Mouse (Mus musculus) heart, adult 11 months (tissue): ENCODE data around the gene Tbc1d16.
A peak's percentile ranks its signal among the peaks of the same experiment; 100 is the strongest.
"Not testable (repeated sequence)": the region's sequence is repeated elsewhere in the genome, so short reads cannot be mapped to it uniquely, and the experiment has no call there.

ENCODE experiments used
- DNase-seq: peaks from one replicate; pipeline ENCODE4 v3.0.0; 2022

Gene Tbc1d16

DNA sequence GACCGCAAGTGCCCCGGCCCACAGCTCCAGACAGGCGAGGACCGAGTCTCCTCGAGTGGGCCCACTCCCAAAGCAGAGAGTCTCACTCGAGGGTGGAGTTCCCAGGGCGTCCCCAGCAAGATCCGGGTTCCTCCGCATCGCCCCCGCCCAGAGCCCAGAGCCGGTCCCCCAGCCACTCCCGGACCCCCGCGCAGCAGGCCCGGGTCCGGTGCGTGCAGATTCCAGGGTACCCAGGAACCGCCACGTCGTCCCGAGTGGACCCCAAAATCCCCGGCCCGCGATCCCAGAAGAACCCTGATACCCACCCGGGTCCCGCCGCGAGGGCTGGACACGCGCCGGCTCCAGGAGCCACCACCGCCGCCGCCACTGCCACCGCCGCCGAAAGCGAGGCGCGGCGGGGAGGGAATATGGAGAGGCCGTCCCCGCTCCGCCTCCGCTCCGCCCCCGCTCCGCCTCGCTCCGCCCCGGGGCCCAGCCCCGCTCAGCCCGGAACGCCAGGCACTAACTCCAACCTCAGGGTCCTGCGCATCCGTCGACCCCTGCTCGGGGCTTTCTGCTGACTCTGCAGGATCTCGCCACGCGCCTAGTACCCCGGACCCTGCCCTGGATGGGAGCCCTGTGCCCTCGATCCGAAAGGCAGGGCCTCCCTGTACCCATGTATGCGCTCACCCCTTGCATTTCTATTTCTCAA lies at the start of gene Tbc1d16, which contains the start of gene Ccdc40:
Tbc1d16 (minus strand) TSS at position 409 of the 691 bp plus-strand sequence.
Ccdc40 (plus strand) TSS at position 482 of the 691 bp plus-strand sequence.
- DNase-seq, result peak; percentile 97

- no peak for DNase-seq
These were observed 45.1 kb upstream of the Tbc1d16 start for GRCm38 (mm10) chr11:119273186-119273930.

GRCm38 (mm10) chr11:119272492-119272891 lies 44.2 kb upstream of the Tbc1d16 start:
- DNase-seq, result not testable (repeated sequence)

DNA sequence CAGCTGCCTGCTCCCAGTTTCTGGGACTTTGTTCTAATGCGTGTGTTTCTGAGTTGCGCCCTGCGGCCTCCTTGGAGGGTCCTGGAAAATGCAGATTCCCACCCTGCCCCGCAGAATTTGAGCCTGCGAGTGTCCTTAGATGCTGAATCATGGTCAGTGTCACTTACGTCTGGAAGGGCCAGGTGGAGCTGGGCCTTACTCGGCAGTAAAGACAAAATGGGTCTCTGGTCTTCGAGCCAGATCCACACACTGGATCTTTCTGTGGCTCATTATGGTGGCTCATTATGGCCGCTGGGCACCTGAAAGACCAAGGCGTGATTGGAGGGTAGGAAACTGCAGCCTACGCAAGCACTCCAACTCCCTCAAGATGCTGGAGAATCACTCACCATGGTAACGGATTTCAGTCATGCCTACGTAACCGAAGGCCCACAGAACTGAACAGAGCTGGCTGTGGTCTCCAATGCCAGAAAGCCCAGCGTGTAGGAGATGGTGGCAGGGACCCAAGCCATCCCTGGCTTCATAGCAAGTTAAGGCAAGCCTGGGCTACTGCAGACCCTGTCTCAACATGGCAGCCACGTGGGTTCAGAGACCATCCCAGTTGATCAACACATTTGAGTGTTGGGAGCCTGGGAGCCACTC lies 40.4 kb upstream of the Tbc1d16 start:
- DNase-seq, result peak; percentile 92

GRCm38 (mm10) chr11:119267768-119268556 lies 39.7 kb upstream of the Tbc1d16 start, which contains the start of gene Gaa:
Gene Gaa, plus strand, starts transcription at chr11:119267887.
- DNase-seq, result peak; percentile 99

- DNase-seq, result peak; percentile 97
These were observed 39.0 kb upstream of the Tbc1d16 start for GRCm38 (mm10) chr11:119267241-119267674.

- no peak for DNase-seq
These were observed 37.5 kb upstream of the Tbc1d16 start for GRCm38 (mm10) chr11:119265811-119266210.

GRCm38 (mm10) chr11:119264413-119264812 lies 36.1 kb upstream of the Tbc1d16 start:
- DNase-seq, result no peak

DNA sequence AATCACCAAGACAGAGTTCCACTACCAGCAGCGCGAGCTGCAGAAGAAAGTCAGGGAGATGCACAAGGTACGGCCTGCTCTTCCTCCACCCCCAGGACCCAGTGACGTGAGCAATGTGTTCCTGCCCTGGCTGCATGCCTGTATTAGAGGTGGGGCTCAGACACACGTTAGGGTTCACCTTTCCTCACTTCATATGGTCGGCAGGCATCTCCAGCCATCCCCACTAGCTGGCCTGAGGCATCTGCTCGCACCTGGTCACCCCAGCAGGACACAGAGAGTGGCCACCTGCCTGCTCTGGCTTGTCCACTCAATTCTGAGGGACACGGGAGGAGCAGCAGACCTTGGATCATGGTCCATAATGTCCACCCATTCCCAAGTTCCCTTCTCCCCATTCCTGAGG lies 31.7 kb upstream of the Tbc1d16 start:
- DNase-seq, result peak; percentile 91

DNA sequence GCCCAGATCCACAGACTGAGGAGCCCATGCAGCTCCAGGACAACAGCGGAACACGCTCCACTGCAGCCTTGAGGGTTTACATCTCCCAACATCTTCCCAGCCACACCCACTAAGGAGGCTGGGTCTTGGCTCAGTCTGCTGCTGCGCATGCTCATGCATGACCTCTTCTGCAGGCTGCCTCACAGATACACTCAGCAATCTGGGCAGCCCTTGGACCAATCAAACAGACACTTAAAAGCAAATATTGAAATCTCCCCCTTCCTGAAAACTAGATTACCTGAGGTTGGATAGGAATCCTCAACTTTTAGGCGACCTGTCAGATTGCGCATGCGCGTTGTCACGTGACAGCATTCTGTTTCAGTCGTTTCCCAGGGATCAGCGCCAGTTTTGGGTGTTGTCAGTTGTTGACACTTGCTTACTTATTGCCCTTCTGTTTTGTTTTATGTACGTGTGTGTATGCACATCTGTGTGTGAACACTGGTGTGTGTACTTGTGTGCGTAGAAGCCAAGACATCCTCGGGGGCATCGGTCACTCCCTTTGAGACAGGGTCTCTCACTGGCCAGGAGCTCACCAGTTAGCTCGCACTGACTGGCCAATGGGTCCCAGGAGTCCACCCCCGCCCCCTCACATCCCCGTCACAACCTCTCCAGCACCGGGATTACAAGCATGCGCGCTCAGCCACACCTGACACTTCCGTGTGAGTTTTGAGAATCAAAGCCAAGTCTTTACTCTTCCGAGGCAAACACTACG lies 30.4 kb upstream of the Tbc1d16 start:
- DNase-seq, result peak; percentile 98

- DNase-seq, result peak; percentile 92
These were observed 29.9 kb upstream of the Tbc1d16 start for GRCm38 (mm10) chr11:119258216-119258571.

DNA sequence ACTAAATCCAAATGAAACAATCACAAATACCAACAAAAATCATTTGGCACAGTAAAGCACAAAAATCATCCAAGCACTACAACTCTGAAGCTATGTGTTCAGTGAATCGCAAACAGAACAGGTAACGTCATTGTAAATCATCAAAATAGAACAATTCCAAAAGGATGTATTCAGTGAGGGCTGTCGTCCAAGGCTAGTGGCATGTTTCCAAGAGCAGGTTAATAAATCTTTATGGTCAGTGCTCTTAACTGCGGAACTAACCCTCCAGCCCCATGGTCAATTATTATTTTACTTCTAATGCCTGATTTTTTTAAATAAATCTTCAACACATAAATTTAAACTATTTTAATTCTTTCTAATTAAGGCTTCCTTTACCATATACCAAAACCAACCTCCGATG lies 28.3 kb upstream of the Tbc1d16 start:
- DNase-seq, result not testable (repeated sequence)

DNA sequence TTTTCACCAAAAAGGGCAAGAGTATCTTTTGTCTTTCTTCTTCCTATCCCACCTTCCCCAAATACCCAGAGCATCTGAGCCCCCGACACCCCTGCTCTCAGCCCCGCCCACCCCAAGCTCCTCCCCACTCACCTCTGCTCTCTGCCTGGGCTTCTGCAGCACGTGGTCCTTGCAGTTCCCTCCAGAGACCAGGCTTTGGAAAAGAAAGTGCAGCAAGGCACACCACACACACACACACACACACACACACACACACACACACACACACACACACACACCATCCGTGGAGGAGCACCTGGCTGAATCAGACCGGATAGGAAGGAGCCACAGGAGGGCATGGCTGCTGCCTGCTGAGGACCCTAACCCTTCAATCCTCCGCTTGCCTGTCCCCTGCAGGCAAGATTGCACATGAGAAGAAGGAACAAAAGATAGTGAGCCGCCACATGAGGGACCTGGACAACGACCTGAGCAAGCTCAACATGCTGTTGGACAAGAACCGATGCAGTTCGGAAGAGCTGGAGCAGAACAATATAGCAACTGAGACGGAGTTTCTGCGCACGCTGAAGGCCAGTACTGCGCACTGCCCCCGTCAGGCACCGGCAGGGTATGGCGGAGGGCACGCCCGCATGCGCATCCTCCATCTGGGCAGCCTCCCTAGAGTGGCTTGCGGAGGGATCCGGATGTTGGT lies 24.7 kb upstream of the Tbc1d16 start:
- DNase-seq, result no peak

DNA sequence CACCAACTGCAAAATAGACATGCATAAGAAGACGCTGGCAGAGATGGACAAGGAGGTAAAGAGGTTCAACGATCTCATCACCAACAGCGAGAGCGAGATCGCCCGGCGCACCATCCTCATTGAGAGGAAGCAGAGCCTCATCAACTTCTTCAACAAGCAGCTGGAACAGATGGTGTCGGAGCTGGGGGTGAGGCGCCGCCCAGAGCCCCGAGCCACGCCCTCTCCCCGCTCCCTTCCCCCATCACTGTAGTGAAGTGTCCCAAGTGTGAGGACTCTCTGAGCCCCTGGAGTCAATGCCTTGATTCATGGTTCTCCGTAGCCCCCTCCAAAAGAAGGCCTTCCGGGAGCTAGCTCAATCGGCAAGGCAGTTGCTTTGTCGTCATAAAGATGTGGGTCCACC lies 22.7 kb upstream of the Tbc1d16 start:
- no peak for DNase-seq

DNA sequence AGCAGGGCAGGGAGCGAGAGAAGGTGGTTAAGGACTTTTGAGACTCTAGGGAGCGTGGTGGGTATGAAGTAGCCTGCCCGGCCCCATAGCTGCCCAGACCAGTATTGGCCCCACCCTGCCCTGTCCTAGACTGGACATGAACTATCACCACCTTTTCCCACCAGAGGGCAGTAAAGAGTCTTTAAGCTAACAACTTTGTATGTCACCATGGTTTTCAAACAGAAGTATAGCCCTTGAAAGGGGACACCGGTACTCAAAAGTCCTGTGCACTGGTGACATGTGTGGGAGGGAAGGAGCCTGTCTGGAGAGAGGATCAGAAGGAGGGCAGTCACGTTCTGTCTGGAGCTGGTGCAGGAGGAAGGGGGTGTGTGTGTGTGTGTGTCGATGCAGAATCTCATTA lies 20.7 kb upstream of the Tbc1d16 start:
- DNase-seq, result peak; percentile 93

DNA sequence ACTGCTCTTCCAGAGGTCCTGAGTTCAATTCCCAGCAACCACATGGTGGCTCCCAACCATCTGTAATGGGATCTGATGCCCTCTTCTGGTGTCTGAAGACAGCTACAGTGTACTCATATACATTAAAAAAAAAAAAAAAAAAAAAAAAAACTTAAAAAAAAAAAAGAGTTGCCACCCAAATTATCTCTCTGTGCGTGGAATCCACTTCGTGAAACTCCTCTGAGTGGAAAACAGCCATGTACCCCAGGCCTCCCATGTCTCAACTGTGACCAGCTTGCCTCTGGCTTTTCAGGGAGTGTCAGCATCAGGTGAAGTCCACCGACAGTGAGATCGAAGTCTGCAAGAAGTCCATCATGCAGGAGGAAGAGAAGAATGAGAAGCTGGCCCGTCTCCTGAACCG lies 17.2 kb upstream of the Tbc1d16 start:
- DNase-seq, result not testable (repeated sequence)

DNA sequence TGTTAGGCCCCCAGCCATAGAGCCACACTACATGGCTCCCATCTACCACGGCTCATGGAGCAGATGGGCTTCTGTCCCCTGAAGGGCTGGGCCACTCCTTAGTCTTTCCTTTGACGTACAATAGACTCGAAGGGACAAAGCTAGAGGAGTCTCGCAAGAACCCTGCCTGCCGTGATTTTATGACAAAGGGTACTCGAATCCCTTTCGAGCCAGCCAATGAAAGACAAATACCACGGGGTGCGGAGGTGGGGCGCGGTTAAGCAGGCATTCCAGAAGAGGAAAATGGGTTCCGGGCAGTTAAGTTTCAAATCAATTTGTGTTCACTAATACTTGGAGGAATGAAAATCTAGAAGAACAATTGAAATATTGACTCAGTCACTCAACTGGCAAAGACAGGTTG lies 11.2 kb upstream of the Tbc1d16 start:
- DNase-seq, result no peak

GRCm38 (mm10) chr11:119238305-119238721 lies 10.0 kb upstream of the Tbc1d16 start:
- peak; percentile 97 for DNase-seq

DNA sequence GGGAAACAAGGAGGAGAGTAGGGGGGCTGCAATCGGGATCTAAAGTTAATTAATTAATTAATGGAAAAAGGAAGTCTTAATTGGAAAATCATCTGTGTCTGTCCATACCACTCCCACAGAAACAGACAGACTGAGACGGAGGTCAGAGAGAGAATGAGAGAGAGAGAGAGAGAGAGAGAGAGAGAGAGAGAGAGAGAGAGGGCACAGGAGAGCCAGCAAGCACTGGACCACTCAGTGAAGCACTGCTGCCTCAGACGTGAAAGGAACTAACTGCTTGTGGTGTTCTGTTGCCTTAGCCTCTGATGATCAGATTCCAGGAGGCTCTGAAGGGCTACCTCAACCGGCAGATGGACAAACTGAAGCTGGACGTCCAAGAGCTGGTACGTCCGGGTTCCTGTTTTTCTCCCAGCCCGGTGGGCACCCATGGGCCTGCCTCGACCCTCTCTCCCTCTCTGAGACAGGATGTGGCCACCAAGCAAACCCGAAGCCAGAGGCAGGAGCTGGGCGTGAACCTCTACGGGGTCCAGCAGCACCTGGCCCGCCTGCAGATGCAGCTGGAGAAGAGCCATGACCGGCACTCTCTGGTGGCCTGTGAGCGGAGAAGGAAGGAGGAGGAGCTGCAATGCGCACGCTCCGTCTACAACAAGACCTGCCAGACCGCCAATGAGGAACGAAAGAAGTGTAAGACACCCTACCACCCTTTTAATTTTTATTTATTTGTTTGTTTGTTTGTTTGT lies 9.4 kb upstream of the Tbc1d16 start:
- DNase-seq, result peak; percentile 97

DNA sequence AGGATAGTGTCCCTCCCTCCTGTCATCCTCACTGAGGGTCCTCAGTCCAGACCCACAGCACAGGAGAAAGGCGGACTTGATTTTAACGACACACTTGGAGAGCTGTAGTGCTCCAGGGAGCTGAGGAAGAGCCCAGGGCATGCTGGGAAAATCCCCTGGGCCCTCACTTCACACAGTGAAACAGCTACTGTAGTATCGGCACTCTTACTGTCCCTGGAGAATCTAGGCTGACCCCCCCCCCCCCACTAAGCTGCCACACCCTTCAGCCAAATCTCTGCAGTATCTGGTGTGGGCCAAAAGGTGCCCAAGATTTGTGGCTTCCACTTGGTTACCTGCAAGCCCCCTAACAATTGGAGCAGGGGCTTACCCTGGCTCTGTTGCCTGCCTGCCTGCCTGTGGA lies 8.7 kb upstream of the Tbc1d16 start:
- no peak for DNase-seq

- DNase-seq, result no peak
These were observed 8.1 kb upstream of the Tbc1d16 start for GRCm38 (mm10) chr11:119236354-119236753.
